Mouse (Mus musculus) liver, adult 2 months (tissue): Measurements from ENCODE around the gene Ak1.

Source experiments
- CTCF ChIP-seq: fragments of 200-500 bp; IDR thresholded peaks from 2 replicates; pipeline ENCODE4 v1.5.1; 2011; ENCODE audit warnings: low read depth, low read length, control low read depth
- POLR2A ChIP-seq: fragments of 200-500 bp; IDR thresholded peaks from 2 replicates; pipeline ENCODE4 v1.6.1; 2011; ENCODE audit warnings: low read length, control low read depth; ENCODE audit not compliant: insufficient read depth; ENCODE audit errors: extremely low read depth

DNA sequence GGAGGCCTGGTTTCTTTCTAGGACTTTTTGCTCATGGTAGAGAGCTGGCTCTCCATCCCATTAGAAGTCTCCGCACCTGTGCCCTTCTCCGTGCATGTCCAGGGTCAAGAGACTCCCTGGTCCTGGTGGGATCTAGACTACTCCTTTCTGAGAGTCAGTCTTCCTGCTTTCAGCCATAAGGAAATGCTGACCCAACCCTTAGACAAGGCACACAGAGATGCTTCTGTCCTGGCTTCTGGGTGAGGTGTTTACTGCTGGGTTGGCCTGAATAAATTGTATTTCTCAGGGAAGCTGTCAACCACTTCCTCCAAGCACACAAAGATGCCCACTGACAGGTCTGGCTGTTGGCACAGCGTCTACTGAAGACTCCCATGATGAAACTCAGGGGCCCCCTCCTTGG is 22.1 kb upstream of the Ak1 start, which contains the start of gene St6galnac6:
- TF ChIP-seq POLR2A, result no peak
- no peak for TF ChIP-seq CTCF
